Mouse (Mus musculus): ENCODE measurements around the gene Vapb. TPM values are rescaled to one million over a fixed set of nuclear protein-coding genes. Genes with fewer than 3 reads are reported as not detected.

The Vapb gene
- polyA plus RNA-seq, 1 experiment: 9.1 TPM

DNA sequence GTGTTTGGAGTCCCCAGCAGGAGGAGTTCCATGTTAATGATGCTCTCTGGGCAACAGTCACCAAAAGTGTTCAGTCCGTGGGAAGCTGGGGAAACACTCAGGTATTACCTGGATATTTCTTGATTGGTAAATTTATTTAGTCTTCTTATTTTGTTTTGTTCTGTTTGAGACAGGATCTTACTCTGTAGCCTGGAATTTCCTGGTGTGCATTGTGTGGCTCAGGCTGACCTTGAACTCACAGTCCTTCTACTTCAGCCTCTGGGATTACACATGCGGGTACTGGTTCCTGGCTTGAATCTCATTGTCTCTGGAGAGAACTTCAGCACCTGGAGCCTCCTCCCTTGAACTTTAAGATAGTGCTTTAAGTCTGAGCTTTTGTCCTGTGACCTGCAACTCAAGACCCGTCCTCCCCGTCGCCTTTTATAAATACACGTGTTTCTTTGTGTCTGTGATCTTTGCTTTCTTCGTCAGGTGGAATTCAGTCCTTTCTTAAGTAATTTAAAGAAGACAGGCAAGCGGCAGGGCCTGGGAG, 20.4 kb downstream of the Vapb start:
- TF ChIP-seq POLR2A (IDR thresholded peaks at IDR 0.05; ENCODE audit: control insufficient read depth, low read depth, low read length) (no peak), CTCF (IDR thresholded peaks at IDR 0.05; ENCODE audit: control insufficient read depth, insufficient read depth, insufficient replicate concordance, low read depth, low read length) (no peak)
- Histone ChIP-seq H3K36me3 (ENCODE audit: control insufficient read depth, insufficient read depth, low read length) (no peaks in the 10 kb centered on the region), H3K27me3 (ENCODE audit: control insufficient read depth, insufficient read depth, low read length) (no peaks in the 10 kb centered on the region), H3K27ac (ENCODE audit: control insufficient read depth, insufficient read depth, low read depth, low read length) (no peak overlapping the region), H3K4me1 (ENCODE audit: control insufficient read depth, insufficient read depth, low read length) (peaks cover 2% of the 10 kb centered on the region), H3K4me3 (ENCODE audit: control insufficient read depth, low read depth, low read length) (no peak overlapping the region)

DNA sequence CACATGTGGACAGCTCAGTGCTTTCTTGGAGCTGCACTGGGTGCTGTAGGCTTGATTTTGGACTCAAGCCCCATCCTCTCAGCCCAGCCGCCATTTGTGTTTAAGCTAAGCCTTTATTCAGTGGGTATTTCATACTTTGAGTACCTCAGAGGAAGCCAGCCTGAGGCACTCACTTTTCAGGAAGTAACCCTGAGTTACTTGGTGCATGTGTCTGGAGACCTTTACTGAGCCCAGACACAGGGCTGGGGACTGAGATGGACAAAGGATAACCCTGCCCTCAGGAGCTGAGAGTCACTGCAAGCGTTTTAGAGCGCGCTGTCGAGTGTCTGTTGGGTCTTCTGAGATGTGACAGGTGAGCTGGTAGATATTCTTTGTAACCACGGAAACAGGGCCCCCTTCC, 23.3 kb downstream of the Vapb start:
- Histone ChIP-seq H3K4me1 (ENCODE audit: control insufficient read depth, insufficient read depth, low read length) (peaks cover 2% of the 10 kb centered on the region), H3K27ac (ENCODE audit: control insufficient read depth, insufficient read depth, low read depth, low read length) (no peak overlapping the region), H3K4me3 (ENCODE audit: control insufficient read depth, low read depth, low read length) (no peak overlapping the region), H3K36me3 (ENCODE audit: control insufficient read depth, insufficient read depth, low read length) (0 out of 2 replicates have a peak, but pooled peaks cover 2% of the 10 kb centered on the region), H3K27me3 (ENCODE audit: control insufficient read depth, insufficient read depth, low read length) (no peaks in the 10 kb centered on the region)
- TF ChIP-seq CTCF (IDR thresholded peaks at IDR 0.05; ENCODE audit: control insufficient read depth, insufficient read depth, insufficient replicate concordance, low read depth, low read length): no peak
- TF ChIP-seq POLR2A (IDR thresholded peaks at IDR 0.05; ENCODE audit: control insufficient read depth, low read depth, low read length): no peak

DNA sequence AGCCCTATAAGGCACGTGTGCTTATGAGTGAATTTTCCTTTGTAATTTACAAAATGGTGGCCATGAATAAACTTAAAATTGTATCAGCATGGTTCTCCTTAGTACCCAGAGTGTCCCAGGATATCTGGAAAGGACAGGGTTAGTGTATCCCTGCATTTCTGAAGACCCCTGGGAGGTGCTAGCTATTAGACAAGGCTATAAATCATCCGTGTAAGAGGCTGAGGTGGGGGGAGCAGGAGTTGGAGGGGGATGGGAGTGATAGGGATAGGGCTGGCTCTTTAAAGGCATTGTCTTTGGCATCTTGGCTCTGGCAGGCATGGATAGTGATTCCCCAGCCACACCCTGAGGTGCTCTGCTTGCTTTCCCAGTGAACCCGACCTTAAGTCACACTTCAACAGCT, 27.3 kb downstream of the Vapb start:
- Histone ChIP-seq H3K27me3 (ENCODE audit: control insufficient read depth, insufficient read depth, low read length) (no peaks in the 10 kb centered on the region), H3K36me3 (ENCODE audit: control insufficient read depth, insufficient read depth, low read length) (0 out of 2 replicates have a peak, but pooled peaks cover 2% of the 10 kb centered on the region), H3K27ac (ENCODE audit: control insufficient read depth, insufficient read depth, low read depth, low read length) (no peak overlapping the region), H3K4me1 (ENCODE audit: control insufficient read depth, insufficient read depth, low read length) (peaks cover 2% of the 10 kb centered on the region), H3K4me3 (ENCODE audit: control insufficient read depth, low read depth, low read length) (no peak overlapping the region)
- TF ChIP-seq CTCF (IDR thresholded peaks at IDR 0.05; ENCODE audit: control insufficient read depth, insufficient read depth, insufficient replicate concordance, low read depth, low read length) (no peak), POLR2A (IDR thresholded peaks at IDR 0.05; ENCODE audit: control insufficient read depth, low read depth, low read length) (no peak)

DNA sequence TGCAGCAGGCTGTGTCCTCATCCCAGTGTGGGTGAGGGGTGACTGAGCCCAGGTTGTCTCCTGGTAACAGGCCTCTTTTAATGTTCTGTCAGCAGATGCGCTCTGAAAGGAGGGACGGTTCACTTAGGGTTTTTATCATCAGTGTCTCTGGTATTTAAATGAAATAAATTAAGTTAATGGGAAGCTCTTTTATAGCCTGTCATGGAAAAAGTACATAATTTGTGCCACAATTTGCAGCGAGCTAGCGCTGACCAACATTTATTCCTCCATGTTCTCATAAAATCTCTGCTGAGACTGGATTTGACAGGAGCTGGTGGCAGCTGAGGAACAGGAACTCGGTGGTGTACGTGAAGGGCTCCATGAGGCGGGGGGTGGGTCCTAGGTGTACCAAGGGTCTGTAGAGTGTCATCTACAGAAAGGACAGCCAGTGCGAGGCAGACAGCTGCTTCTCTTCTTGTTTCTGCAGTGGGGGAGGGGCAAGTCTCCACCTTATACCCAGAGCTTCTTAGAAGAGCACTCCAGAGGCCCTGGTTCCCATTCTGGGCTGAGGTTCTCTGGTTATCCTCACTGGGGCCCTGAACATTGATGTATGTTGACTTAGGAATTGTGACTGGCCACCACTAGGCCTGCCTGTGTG, 30.8 kb downstream of the Vapb start:
- Histone ChIP-seq H3K4me1 (ENCODE audit: control insufficient read depth, insufficient read depth, low read length) (no peaks in the 10 kb centered on the region), H3K27me3 (ENCODE audit: control insufficient read depth, insufficient read depth, low read length) (no peaks in the 10 kb centered on the region), H3K4me3 (ENCODE audit: control insufficient read depth, low read depth, low read length) (no peak overlapping the region), H3K36me3 (ENCODE audit: control insufficient read depth, insufficient read depth, low read length) (0 out of 2 replicates have a peak, but pooled peaks cover 2% of the 10 kb centered on the region), H3K27ac (ENCODE audit: control insufficient read depth, insufficient read depth, low read depth, low read length) (no peak overlapping the region)
- TF ChIP-seq POLR2A (IDR thresholded peaks at IDR 0.05; ENCODE audit: control insufficient read depth, low read depth, low read length): no peak
- TF ChIP-seq CTCF (IDR thresholded peaks at IDR 0.05; ENCODE audit: control insufficient read depth, insufficient read depth, insufficient replicate concordance, low read depth, low read length): no peak

DNA sequence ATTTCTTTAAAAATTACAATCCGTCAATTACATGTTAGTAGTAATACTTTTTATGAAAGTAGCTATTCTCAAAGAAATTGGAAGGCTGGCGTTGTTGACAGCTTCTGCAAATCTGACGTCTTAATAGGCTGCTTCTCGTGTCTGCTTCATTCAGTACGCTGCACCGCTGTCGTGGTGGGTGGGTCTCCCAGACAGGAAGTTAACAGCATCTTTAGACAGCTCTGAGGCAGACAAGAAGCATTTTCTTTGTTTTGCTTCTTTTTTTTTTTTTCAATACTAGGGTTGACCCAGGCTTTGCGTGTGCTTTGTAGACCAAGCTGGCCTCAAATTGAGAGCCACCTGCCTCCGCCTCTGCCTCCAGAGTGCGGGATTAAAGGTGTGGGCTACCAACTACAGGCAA, 31.9 kb downstream of the Vapb start:
- Histone ChIP-seq H3K4me3 (ENCODE audit: control insufficient read depth, low read depth, low read length) (no peak overlapping the region), H3K27me3 (ENCODE audit: control insufficient read depth, insufficient read depth, low read length) (no peaks in the 10 kb centered on the region), H3K4me1 (ENCODE audit: control insufficient read depth, insufficient read depth, low read length) (no peaks in the 10 kb centered on the region), H3K36me3 (ENCODE audit: control insufficient read depth, insufficient read depth, low read length) (0 out of 2 replicates have a peak, but pooled peaks cover 2% of the 10 kb centered on the region), H3K27ac (ENCODE audit: control insufficient read depth, insufficient read depth, low read depth, low read length) (no peak overlapping the region)
- TF ChIP-seq CTCF (IDR thresholded peaks at IDR 0.05; ENCODE audit: control insufficient read depth, insufficient read depth, insufficient replicate concordance, low read depth, low read length): no peak
- no peak for TF ChIP-seq POLR2A (IDR thresholded peaks at IDR 0.05; ENCODE audit: control insufficient read depth, low read depth, low read length)

DNA sequence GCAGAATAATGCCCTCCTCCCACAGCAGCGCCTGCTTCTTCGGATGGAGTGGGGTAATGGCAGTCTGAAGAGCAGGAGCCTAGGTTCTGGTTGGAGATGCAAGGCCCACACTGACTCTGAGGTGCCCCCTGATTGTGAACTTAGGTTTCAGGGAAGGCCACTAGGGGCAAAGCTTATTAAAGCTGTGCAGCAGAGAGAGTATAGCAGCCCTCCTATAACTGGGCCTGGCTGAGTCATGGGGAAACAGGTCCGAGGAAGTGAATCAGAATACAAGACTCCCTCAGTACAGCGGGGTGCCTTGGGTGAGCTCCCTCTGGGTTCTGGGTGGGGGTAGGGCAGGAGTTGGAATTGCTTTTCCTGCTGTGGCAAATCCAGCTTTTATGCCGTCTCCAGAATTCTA, 33.3 kb downstream of the Vapb start:
- no peak overlapping the region for H3K27ac ChIP-seq (ENCODE audit: control insufficient read depth, insufficient read depth, low read depth, low read length)
- H3K4me1 ChIP-seq (ENCODE audit: control insufficient read depth, insufficient read depth, low read length): no peaks in the 10 kb centered on the region
- H3K27me3 ChIP-seq (ENCODE audit: control insufficient read depth, insufficient read depth, low read length): no peaks in the 10 kb centered on the region
- no peak overlapping the region for H3K4me3 ChIP-seq (ENCODE audit: control insufficient read depth, low read depth, low read length)
- H3K36me3 ChIP-seq (ENCODE audit: control insufficient read depth, insufficient read depth, low read length): no peaks in the 10 kb centered on the region
- no peak for TF ChIP-seq CTCF (IDR thresholded peaks at IDR 0.05; ENCODE audit: control insufficient read depth, insufficient read depth, insufficient replicate concordance, low read depth, low read length)
- no peak for TF ChIP-seq POLR2A (IDR thresholded peaks at IDR 0.05; ENCODE audit: control insufficient read depth, low read depth, low read length)

DNA sequence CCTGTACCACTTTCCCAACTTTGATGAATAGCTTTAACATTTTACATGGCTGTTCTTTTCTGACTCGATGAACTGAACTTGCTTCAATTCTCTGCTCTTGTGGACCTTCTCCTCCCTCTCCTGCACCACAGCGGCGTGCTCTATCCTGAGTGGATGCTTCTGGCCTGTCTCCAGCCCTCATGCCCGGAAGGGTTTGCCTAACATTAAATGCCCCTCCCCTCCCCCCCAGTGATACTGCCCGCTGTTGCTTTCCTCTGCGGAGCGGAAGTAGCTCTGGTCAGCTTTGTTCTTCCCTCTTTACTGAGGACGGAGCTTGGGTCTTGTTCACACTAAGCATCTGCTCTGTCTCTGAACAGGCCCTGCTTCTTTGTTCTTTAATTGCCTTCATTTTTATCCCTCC, 34.4 kb downstream of the Vapb start:
- no peaks in the 10 kb centered on the region for H3K27me3 ChIP-seq (ENCODE audit: control insufficient read depth, insufficient read depth, low read length)
- H3K36me3 ChIP-seq (ENCODE audit: control insufficient read depth, insufficient read depth, low read length): no peaks in the 10 kb centered on the region
- no peak overlapping the region for H3K4me3 ChIP-seq (ENCODE audit: control insufficient read depth, low read depth, low read length)
- TF ChIP-seq POLR2A (IDR thresholded peaks at IDR 0.05; ENCODE audit: control insufficient read depth, low read depth, low read length) (no peak), CTCF (IDR thresholded peaks at IDR 0.05; ENCODE audit: control insufficient read depth, insufficient read depth, insufficient replicate concordance, low read depth, low read length) (no peak)
- no peaks in the 10 kb centered on the region for H3K4me1 ChIP-seq (ENCODE audit: control insufficient read depth, insufficient read depth, low read length)
- H3K27ac ChIP-seq (ENCODE audit: control insufficient read depth, insufficient read depth, low read depth, low read length): no peak overlapping the region

Data from testis, adult 2 months (tissue).